In the genomic region with DNA sequence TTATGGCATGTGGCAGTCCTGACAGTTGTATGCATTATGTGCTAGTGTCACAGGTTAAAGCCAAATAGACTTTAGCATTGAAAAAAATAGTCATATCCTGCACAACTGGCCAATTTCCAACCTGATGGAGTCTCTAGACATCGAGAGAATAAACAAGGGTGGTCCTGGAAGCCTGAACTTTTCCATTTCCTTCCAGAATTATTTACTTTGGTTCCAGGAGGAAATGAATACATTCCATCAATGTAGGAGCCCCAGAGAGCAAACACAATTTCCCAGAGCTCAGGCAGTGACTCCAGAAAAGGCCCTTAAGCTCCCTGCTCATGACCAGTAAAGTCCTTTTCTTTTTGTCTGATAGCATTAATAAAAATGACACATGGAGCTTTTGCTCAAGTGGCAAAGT, we compare ENCODE assay signal across 17 mouse cellular contexts.
DNase-seq lines count a peak whose midpoint lies in the region; ATAC-seq lines count a peak whose summit lies in the region.
"Had no signal": no experiment of that assay in that cellular context is flagged by ENCODE, and none has a peak within 500 bp of the region (broad histone marks: within the 10 kb centered on the region; RNA-seq: fewer than 3 reads in every experiment).

No protein-coding gene starts in this region.

- H3K9me3 ChIP-seq in embryonic facial prominence, embryonic 14.5 days (ENCODE audit: control insufficient read depth, low read length), result no peaks in the 10 kb centered on the region
- H3K9me3 ChIP-seq in embryonic facial prominence, embryonic 10.5 days, result no peaks in the 10 kb centered on the region
- H3K9me3 ChIP-seq: hindbrain, embryonic 12.5 days; midbrain, embryonic 10.5 days had no signal

- no peak overlapping the region for H3K4me3 ChIP-seq in embryonic facial prominence, embryonic 14.5 days (ENCODE audit: low read depth, low read length)
- no peak overlapping the region for H3K4me3 ChIP-seq in embryonic facial prominence, embryonic 10.5 days
- H3K4me3 ChIP-seq: hindbrain, embryonic 12.5 days; midbrain, embryonic 10.5 days had no signal

- DNase-seq in embryonic facial prominence, embryonic 14.5 days (ENCODE audit: low spot score), result peak; percentile 27
- DNase-seq in embryonic facial prominence, embryonic 10.5 days (ENCODE audit: low spot score), result no peak
- DNase-seq in kidney, adult 11 months, result peak; percentile 8
- DNase-seq in kidney, adult 18-20 months, result no peak
- DNase-seq in kidney, adult 8-10 months, result peak; percentile 3 to 17
- peak; percentile 60 for DNase-seq in kidney, postnatal 14 days
- DNase-seq in left cerebral cortex, postnatal 14 days (ENCODE audit: low spot score in 2 of 2), result no peak
- DNase-seq in adrenal gland, postnatal 25 days, result no peak
- DNase-seq: adrenal gland, adult 2 months; cerebellum, postnatal 10 days; embryo, embryonic 11 days; liver, postnatal 0 days; lung, postnatal 36 days; right cerebral cortex, postnatal 25 days; thymus, adult 2 months had no signal

- H3K9ac ChIP-seq in embryonic facial prominence, embryonic 14.5 days (ENCODE audit: low read depth, low read length), result no peak overlapping the region
- H3K9ac ChIP-seq: hindbrain, embryonic 12.5 days; liver, postnatal 0 days had no signal

- 32% methylated on average over 1 of the region's 1 CpGs for WGBS in embryonic facial prominence, embryonic 14.5 days
- WGBS in embryonic facial prominence, embryonic 10.5 days, result 63% methylated on average over 1 of the region's 1 CpGs

- no peaks in the 10 kb centered on the region for H3K27me3 ChIP-seq in embryonic facial prominence, embryonic 14.5 days (replicated peaks; ENCODE audit: control insufficient read depth, insufficient read depth, low read length)
- H3K27me3 ChIP-seq in embryonic facial prominence, embryonic 10.5 days (replicated peaks; ENCODE audit: low read depth, poor library complexity, severe bottlenecking), result no peaks in the 10 kb centered on the region
- H3K27me3 ChIP-seq: hindbrain, embryonic 12.5 days had no signal

- H3K27ac ChIP-seq in embryonic facial prominence, embryonic 14.5 days (replicated peaks; ENCODE audit: low read depth, low read length), result no peak overlapping the region
- H3K27ac ChIP-seq in embryonic facial prominence, embryonic 10.5 days (replicated peaks), result no peak overlapping the region
- H3K27ac ChIP-seq: hindbrain, embryonic 12.5 days; midbrain, embryonic 10.5 days had no signal

- ATAC-seq in embryonic facial prominence, embryonic 14.5 days (ENCODE audit: low read depth), result no peak
- ATAC-seq: liver, postnatal 0 days had no signal

- intact Hi-C loops in left cerebral cortex, postnatal 14 days (cut with DNase I), result no loop called here

- no peaks in the 10 kb centered on the region for H3K4me1 ChIP-seq in embryonic facial prominence, embryonic 14.5 days (ENCODE audit: control insufficient read depth, insufficient read depth, low read length)
- H3K4me1 ChIP-seq in embryonic facial prominence, embryonic 10.5 days, result no peaks in the 10 kb centered on the region; the same call in 1 of the 2 replicates
- H3K4me1 ChIP-seq: hindbrain, embryonic 12.5 days; midbrain, embryonic 10.5 days had no signal

- H3K36me3 ChIP-seq in embryonic facial prominence, embryonic 14.5 days (ENCODE audit: control insufficient read depth, insufficient read depth, low read length), result no peaks in the 10 kb centered on the region
- no peaks in the 10 kb centered on the region for H3K36me3 ChIP-seq in embryonic facial prominence, embryonic 10.5 days (replicated peaks)
- H3K36me3 ChIP-seq: hindbrain, embryonic 12.5 days; midbrain, embryonic 10.5 days had no signal

- no peak overlapping the region for H3K4me2 ChIP-seq in embryonic facial prominence, embryonic 14.5 days (ENCODE audit: low read depth, low read length)
- H3K4me2 ChIP-seq: hindbrain, embryonic 12.5 days had no signal

Comparison
In these comparisons a context has a peak if more than half of its experiments do, and no peak if none do; other contexts are left out.
1. DNase-seq: peak in embryonic facial prominence, embryonic 14.5 days (single experiment), kidney, adult 11 months (single experiment), kidney, adult 8-10 months (2 of 2) and kidney, postnatal 14 days (single experiment); none in embryonic facial prominence, embryonic 10.5 days (single experiment), kidney, adult 18-20 months (single experiment), left cerebral cortex, postnatal 14 days (0 of 2) and adrenal gland, postnatal 25 days (single experiment).